Mouse (Mus musculus) adipose tissue, adult 10 weeks (tissue): Measurements from ENCODE around the gene Med12. TPM values are rescaled to one million over a fixed set of nuclear protein-coding genes. Genes with fewer than 3 reads are reported as not detected.

Experiments used
- polyA plus RNA-seq: library from polyadenylated mRNA; stranded (reverse); fragments of 350-450 nt; fragmentation: Illumina TruSeq; extraction: RNeasy Lipid Tissue Mini Kit (QIAGEN cat#74804); gene quantifications from one replicate; pipeline ENCODE4 v1.2.3, GENCODE M21; 2014; ENCODE audit warnings: low read depth, low replicate concordance

Gene Med12
- 53.8 TPM for polyA plus RNA-seq

GRCm38 (mm10) chrX:101273875-101274738, at the start of gene Med12:
TSS of gene Med12 (plus strand) at chrX:101274030.

GRCm38 (mm10) chrX:101253952-101254729, 19.7 kb upstream of the Med12 start, which contains the start of gene Foxo4:
TSS of gene Foxo4 (plus strand) at chrX:101254528.

GRCm38 (mm10) chrX:101263892-101264291, 9.9 kb upstream of the Med12 start, which contains the start of gene Gm614:
TSS of gene Gm614 (minus strand) at chrX:101263992.

GRCm38 (mm10) chrX:101268025-101268754, 5.6 kb upstream of the Med12 start, which contains the start of gene Il2rg:
TSS of gene Il2rg (minus strand) at chrX:101268255.

GRCm38 (mm10) chrX:101268755-101269124, 5.1 kb upstream of the Med12 start, which contains the start of gene Gm20489:
TSS of gene Gm20489 (minus strand) at chrX:101269023.

GRCm38 (mm10) chrX:101299055-101299454, 25.2 kb downstream of the Med12 start, which contains the start of gene Nlgn3:
TSS of gene Nlgn3 (plus strand) at chrX:101299168.

Other genes starting within 250 kb of the Med12 start
- 0.15 TPM for gene Tex11, start 214.4 kb upstream of the Med12 start, polyA plus RNA-seq
- 1.1 TPM for gene Slc7a3, start 188.0 kb upstream of the Med12 start, polyA plus RNA-seq
- 45.4 TPM for gene Snx12, start 51.5 kb upstream of the Med12 start, polyA plus RNA-seq
- 27.3 TPM for gene Foxo4, start 19.5 kb upstream of the Med12 start, polyA plus RNA-seq
- gene Gm614, start 10.0 kb upstream of the Med12 start, polyA plus RNA-seq = 8.2 TPM
- 9.5 TPM for gene Il2rg, start 5.8 kb upstream of the Med12 start, polyA plus RNA-seq
- not detected for gene Gm20489, start 5.0 kb upstream of the Med12 start, polyA plus RNA-seq
- gene Nlgn3, start 25.1 kb downstream of the Med12 start, polyA plus RNA-seq = 0.05 TPM
- gene Gjb1, start 102.3 kb downstream of the Med12 start, polyA plus RNA-seq = 18.5 TPM
- 50.3 TPM for gene Zmym3, start 146.8 kb downstream of the Med12 start, polyA plus RNA-seq
- gene Nono, start 155.3 kb downstream of the Med12 start, polyA plus RNA-seq = 172 TPM
- 0.56 TPM for gene Itgb1bp2, start 175.1 kb downstream of the Med12 start, polyA plus RNA-seq